Mouse (Mus musculus) hindbrain, postnatal 0 days (tissue): ENCODE results near the gene Fcgr4. TPM values are rescaled to one million over a fixed set of nuclear protein-coding genes. Genes with fewer than 3 reads are reported as not detected.

Experiments used
- ATAC-seq: fragments of 200-750 bp; cut with Nextera tagmentation; 2 replicates; pipeline ENCODE4 v1.8.0; 2017; ENCODE audit warnings: mild to moderate bottlenecking, moderate TSS enrichment, moderate library complexity
- DNase-seq: peaks from one replicate; pipeline ENCODE4 v3.0.0-alpha.2; 2015; ENCODE audit warnings: low spot score
- H3K27ac ChIP-seq: fragments of 300-500 bp; sonication (generic); 2 replicates; pipeline ENCODE4 v1.5.1; 2014; ENCODE audit warnings: mild to moderate bottlenecking
- H3K27me3 ChIP-seq: fragments of 300-500 bp; sonication (generic); 2 replicates; pipeline ENCODE4 v1.6.1; 2014; ENCODE audit warnings: low read length, mixed read lengths; ENCODE audit not compliant: insufficient read depth
- H3K36me3 ChIP-seq: fragments of 300-500 bp; sonication (generic); 2 replicates; pipeline ENCODE4 v1.6.1; 2014; ENCODE audit warnings: low read length, mixed read lengths; ENCODE audit not compliant: insufficient read depth
- H3K4me1 ChIP-seq: fragments of 300-500 bp; sonication (generic); 2 replicates; pipeline ENCODE4 v1.6.1; 2014; ENCODE audit warnings: antibody characterized with exemption, low read length, mixed read lengths; ENCODE audit not compliant: insufficient read depth
- H3K4me2 ChIP-seq: fragments of 300-500 bp; sonication (generic); 2 replicates; pipeline ENCODE4 v1.6.1; 2014; ENCODE audit warnings: low read depth, mild to moderate bottlenecking, low read length, moderate library complexity, mixed read lengths
- H3K4me3 ChIP-seq: fragments of 300-500 bp; sonication (generic); 2 replicates; pipeline ENCODE4 v1.5.1; 2014; ENCODE audit warnings: low read length
- H3K9ac ChIP-seq: fragments of 300-500 bp; sonication (generic); replicated peaks from 2 replicates; pipeline ENCODE4 v1.6.1; 2014; ENCODE audit warnings: mild to moderate bottlenecking, low read length, moderate library complexity, mixed read lengths
- H3K9me3 ChIP-seq: fragments of 300-500 bp; sonication (generic); 2 replicates; pipeline ENCODE4 v1.6.1; 2016; ENCODE audit warnings: low read length, mixed read lengths
- CTCF ChIP-seq: IDR thresholded peaks from 2 replicates; pipeline ENCODE4 v1.5.1; 2016; ENCODE audit warnings: antibody characterized with exemption, control low read depth, low read depth
- WGBS: fragments of 180-500 bp; shearing (Covaris S2); extraction: QIAGEN DNeasy Blood & Tissue Kit; methylation state at CpG from one replicate; pipeline ENCODE4 v1.1.7; 2014; 5-methylcytosine and 5-hydroxymethylcytosine counted together
- polyA plus RNA-seq: library from polyadenylated mRNA; unstranded; fragments of >200 nt; fragmentation: Nextera tagmentation; extraction: Ambion mirVana; gene quantifications from 2 replicates; pipeline ENCODE4 v1.2.1, GENCODE M21; 2015
- total RNA-seq: library from RNA; depleted of rRNA; stranded (reverse); fragments of >200 nt; gene quantifications from 2 replicates; pipeline ENCODE4 v1.2.3, GENCODE M21; 2014

Gene Fcgr4
- total and polyA plus RNA-seq, 2 experiments from 2014 or later: 0.71 TPM; not detected in 1

DNA sequence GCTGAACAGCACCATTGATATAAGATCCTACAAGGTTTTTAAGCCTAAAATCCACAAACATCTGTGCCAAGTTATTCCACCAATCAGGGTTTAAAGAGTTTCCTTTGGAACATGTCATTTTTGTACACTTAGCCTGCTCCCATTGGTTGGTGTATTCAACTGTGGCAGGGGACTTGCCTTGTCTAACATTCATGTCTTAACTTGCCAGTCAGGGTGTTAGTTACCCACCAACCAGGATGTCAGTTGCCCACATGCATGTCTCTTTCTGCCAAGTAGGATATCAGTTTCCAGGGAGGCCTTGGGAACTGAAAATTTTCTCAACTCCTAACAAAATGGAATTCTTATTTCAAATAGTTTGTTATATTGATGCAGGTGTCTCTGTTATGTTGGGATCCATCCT, 13.1 kb upstream of the Fcgr4 start:
- no peak for TF ChIP-seq CTCF
- Histone ChIP-seq H3K27ac (no peak overlapping the region), H3K4me2 (no peak overlapping the region), H3K36me3 (no peaks in the 10 kb centered on the region), H3K4me3 (no peak overlapping the region), H3K4me1 (no peaks in the 10 kb centered on the region), H3K9ac (no peak overlapping the region), H3K27me3 (no peaks in the 10 kb centered on the region), H3K9me3 (no peaks in the 10 kb centered on the region)
- DNase-seq (no peak), ATAC-seq (no peak)

GRCm38 (mm10) chr1:171006335-171006734, 12.4 kb upstream of the Fcgr4 start:
- DNase-seq (no peak), ATAC-seq (no peak)
- no peak overlapping the region for H3K4me2 ChIP-seq
- H3K27ac ChIP-seq: no peak overlapping the region
- no peak overlapping the region for H3K4me3 ChIP-seq
- H3K27me3 ChIP-seq: no peaks in the 10 kb centered on the region
- no peaks in the 10 kb centered on the region for H3K36me3 ChIP-seq
- H3K4me1 ChIP-seq: no peaks in the 10 kb centered on the region
- H3K9me3 ChIP-seq: no peaks in the 10 kb centered on the region
- H3K9ac ChIP-seq: no peak overlapping the region
- no peak for TF ChIP-seq CTCF
- 91% methylated on average over 4 of the region's 4 CpGs for WGBS

GRCm38 (mm10) chr1:171006905-171007304, 11.8 kb upstream of the Fcgr4 start:
- Histone ChIP-seq H3K27ac (no peak overlapping the region), H3K9ac (no peak overlapping the region), H3K27me3 (no peaks in the 10 kb centered on the region), H3K9me3 (no peaks in the 10 kb centered on the region), H3K4me2 (no peak overlapping the region), H3K4me3 (no peak overlapping the region), H3K36me3 (no peaks in the 10 kb centered on the region), H3K4me1 (no peaks in the 10 kb centered on the region)
- DNase-seq (no peak), ATAC-seq (no peak)
- WGBS: 91% methylated on average over 2 of the region's 2 CpGs
- peak; percentile 33; the same call in 1 of the 2 replicates for TF ChIP-seq CTCF

- TF ChIP-seq CTCF: no peak
- no peak overlapping the region for H3K4me3 ChIP-seq
- no peaks in the 10 kb centered on the region for H3K4me1 ChIP-seq
- no peaks in the 10 kb centered on the region for H3K36me3 ChIP-seq
- H3K9me3 ChIP-seq: no peaks in the 10 kb centered on the region
- no peak overlapping the region for H3K4me2 ChIP-seq
- 87% methylated on average over 4 of the region's 4 CpGs for WGBS
- H3K27me3 ChIP-seq: no peaks in the 10 kb centered on the region
- DNase-seq (no peak), ATAC-seq (no peak)
- no peak overlapping the region for H3K9ac ChIP-seq
- H3K27ac ChIP-seq: no peak overlapping the region
Observed at GRCm38 (mm10) chr1:171011733-171012132, 7.0 kb upstream of the Fcgr4 start.

GRCm38 (mm10) chr1:171016676-171017356, 1.9 kb upstream of the Fcgr4 start:
- Histone ChIP-seq H3K4me3 (no peak overlapping the region), H3K36me3 (no peaks in the 10 kb centered on the region), H3K9me3 (no peaks in the 10 kb centered on the region), H3K27ac (no peak overlapping the region), H3K4me2 (no peak overlapping the region), H3K4me1 (no peaks in the 10 kb centered on the region), H3K27me3 (no peaks in the 10 kb centered on the region), H3K9ac (no peak overlapping the region)
- WGBS: 89% methylated on average over 6 of the region's 6 CpGs
- ATAC-seq: no peak
- no peak for TF ChIP-seq CTCF
- DNase-seq: no peak

- WGBS: 66% methylated on average over 6 of the region's 6 CpGs
- H3K27me3 ChIP-seq: no peaks in the 10 kb centered on the region
Observed at GRCm38 (mm10) chr1:171017468-171018158, 1.1 kb upstream of the Fcgr4 start.

More at GRCm38 (mm10) chr1:171017468-171018158, 1.1 kb upstream of the Fcgr4 start:
- no peaks in the 10 kb centered on the region for H3K4me1 ChIP-seq
- no peak overlapping the region for H3K4me2 ChIP-seq
- no peak overlapping the region for H3K27ac ChIP-seq
- no peak for DNase-seq
- H3K9ac ChIP-seq: no peak overlapping the region
- H3K36me3 ChIP-seq: no peaks in the 10 kb centered on the region
- no peaks in the 10 kb centered on the region for H3K9me3 ChIP-seq
- no peak overlapping the region for H3K4me3 ChIP-seq
- ATAC-seq: no peak
- no peak for TF ChIP-seq CTCF
